Mouse (Mus musculus): ENCODE data around the gene Ankrd11. TPM values are rescaled to one million over a fixed set of nuclear protein-coding genes. Genes with fewer than 3 reads are reported as not detected.

The Ankrd11 gene
- polyA plus RNA-seq, 1 experiment: 67.5 TPM

- H3K4me1 ChIP-seq (ENCODE audit: control insufficient read depth, insufficient read depth, low read length): no peaks in the 10 kb centered on the region
- TF ChIP-seq POLR2A (IDR thresholded peaks at IDR 0.05; ENCODE audit: borderline replicate concordance, extremely low read depth, low read depth, low read length) (no peak), CTCF (IDR thresholded peaks at IDR 0.05; ENCODE audit: insufficient read depth, low read length) (no peak)
- WGBS: 38% methylated on average over 6 of the region's 6 CpGs
- H3K4me3 ChIP-seq (replicated peaks; ENCODE audit: extremely low read depth, low read depth, low read length): no peak overlapping the region
- no peak for DNase-seq
Observed at GRCm38 (mm10) chr8:122873171-122873570, 168.9 kb downstream of the Ankrd11 start.

- WGBS: 78% methylated on average over 9 of the region's 9 CpGs
Observed at GRCm38 (mm10) chr8:122871663-122872062, 170.4 kb downstream of the Ankrd11 start.

GRCm38 (mm10) chr8:122870377-122870863 lies 171.7 kb downstream of the Ankrd11 start:
- Histone ChIP-seq H3K4me3 (replicated peaks; ENCODE audit: extremely low read depth, low read depth, low read length) (peak overlapping the region; percentile 61), H3K4me1 (ENCODE audit: control insufficient read depth, insufficient read depth, low read length) (no peaks in the 10 kb centered on the region)
- peak; percentile 67 for DNase-seq
- no peak for TF ChIP-seq CTCF (IDR thresholded peaks at IDR 0.05; ENCODE audit: insufficient read depth, low read length)
- 21% methylated on average over 31 of the region's 31 CpGs for WGBS

More at GRCm38 (mm10) chr8:122871663-122872062, 170.4 kb downstream of the Ankrd11 start:
- no peak overlapping the region for H3K4me3 ChIP-seq (replicated peaks; ENCODE audit: extremely low read depth, low read depth, low read length)
- DNase-seq: no peak
- TF ChIP-seq POLR2A (IDR thresholded peaks at IDR 0.05; ENCODE audit: borderline replicate concordance, extremely low read depth, low read depth, low read length): no peak
- no peak for TF ChIP-seq CTCF (IDR thresholded peaks at IDR 0.05; ENCODE audit: insufficient read depth, low read length)
- no peaks in the 10 kb centered on the region for H3K4me1 ChIP-seq (ENCODE audit: control insufficient read depth, insufficient read depth, low read length)

GRCm38 (mm10) chr8:122867982-122868381 lies 174.1 kb downstream of the Ankrd11 start:
- 87% methylated on average over 6 of the region's 6 CpGs for WGBS
- no peak overlapping the region for H3K4me3 ChIP-seq (replicated peaks; ENCODE audit: extremely low read depth, low read depth, low read length)
- no peaks in the 10 kb centered on the region for H3K4me1 ChIP-seq (ENCODE audit: control insufficient read depth, insufficient read depth, low read length)
- TF ChIP-seq CTCF (IDR thresholded peaks at IDR 0.05; ENCODE audit: insufficient read depth, low read length): no peak
- TF ChIP-seq POLR2A (IDR thresholded peaks at IDR 0.05; ENCODE audit: borderline replicate concordance, extremely low read depth, low read depth, low read length): no peak
- no peak for DNase-seq

- Histone ChIP-seq H3K4me1 (ENCODE audit: control insufficient read depth, insufficient read depth, low read length) (no peaks in the 10 kb centered on the region), H3K4me3 (replicated peaks; ENCODE audit: extremely low read depth, low read depth, low read length) (no peak overlapping the region)
- TF ChIP-seq CTCF (IDR thresholded peaks at IDR 0.05; ENCODE audit: insufficient read depth, low read length): no peak
- TF ChIP-seq POLR2A (IDR thresholded peaks at IDR 0.05; ENCODE audit: borderline replicate concordance, extremely low read depth, low read depth, low read length): no peak
- 73% methylated on average over 8 of the region's 8 CpGs for WGBS
- no peak for DNase-seq
Observed at GRCm38 (mm10) chr8:122866231-122866630, 175.8 kb downstream of the Ankrd11 start.

- no peak overlapping the region for H3K4me3 ChIP-seq (replicated peaks; ENCODE audit: extremely low read depth, low read depth, low read length)
- 61% methylated on average over 10 of the region's 10 CpGs for WGBS
- no peaks in the 10 kb centered on the region for H3K4me1 ChIP-seq (ENCODE audit: control insufficient read depth, insufficient read depth, low read length)
- TF ChIP-seq CTCF (IDR thresholded peaks at IDR 0.05; ENCODE audit: insufficient read depth, low read length): 0 out of 2 replicates have a peak, but pooled peaks have one; percentile 17
- no peak for TF ChIP-seq POLR2A (IDR thresholded peaks at IDR 0.05; ENCODE audit: borderline replicate concordance, extremely low read depth, low read depth, low read length)
- DNase-seq: no peak
Observed at GRCm38 (mm10) chr8:122865441-122865840, 176.6 kb downstream of the Ankrd11 start.

GRCm38 (mm10) chr8:122864719-122865129 lies 177.4 kb downstream of the Ankrd11 start:
- no peaks in the 10 kb centered on the region for H3K4me1 ChIP-seq (ENCODE audit: control insufficient read depth, insufficient read depth, low read length)
- DNase-seq: no peak
- no peak overlapping the region for H3K4me3 ChIP-seq (replicated peaks; ENCODE audit: extremely low read depth, low read depth, low read length)
- 57% methylated on average over 26 of the region's 26 CpGs for WGBS
- no peak for TF ChIP-seq CTCF (IDR thresholded peaks at IDR 0.05; ENCODE audit: insufficient read depth, low read length)

- 62% methylated on average over 13 of the region's 13 CpGs for WGBS
Observed at GRCm38 (mm10) chr8:122859843-122860242, 182.2 kb downstream of the Ankrd11 start.

GRCm38 (mm10) chr8:122856288-122856687 lies 185.8 kb downstream of the Ankrd11 start:
- 77% methylated on average over 8 of the region's 8 CpGs for WGBS
- TF ChIP-seq POLR2A (IDR thresholded peaks at IDR 0.05; ENCODE audit: borderline replicate concordance, extremely low read depth, low read depth, low read length) (no peak), CTCF (IDR thresholded peaks at IDR 0.05; ENCODE audit: insufficient read depth, low read length) (no peak)

More at GRCm38 (mm10) chr8:122859843-122860242, 182.2 kb downstream of the Ankrd11 start:
- no peak for TF ChIP-seq POLR2A (IDR thresholded peaks at IDR 0.05; ENCODE audit: borderline replicate concordance, extremely low read depth, low read depth, low read length)
- no peak for TF ChIP-seq CTCF (IDR thresholded peaks at IDR 0.05; ENCODE audit: insufficient read depth, low read length)
- DNase-seq: no peak
- H3K4me1 ChIP-seq (ENCODE audit: control insufficient read depth, insufficient read depth, low read length): no peaks in the 10 kb centered on the region
- no peak overlapping the region for H3K4me3 ChIP-seq (replicated peaks; ENCODE audit: extremely low read depth, low read depth, low read length)

GRCm38 (mm10) chr8:122855123-122855522 lies 187.0 kb downstream of the Ankrd11 start:
- Histone ChIP-seq H3K4me1 (ENCODE audit: control insufficient read depth, insufficient read depth, low read length) (no peaks in the 10 kb centered on the region), H3K4me3 (replicated peaks; ENCODE audit: extremely low read depth, low read depth, low read length) (no peak overlapping the region)
- 71% methylated on average over 4 of the region's 4 CpGs for WGBS
- TF ChIP-seq POLR2A (IDR thresholded peaks at IDR 0.05; ENCODE audit: borderline replicate concordance, extremely low read depth, low read depth, low read length): no peak
- TF ChIP-seq CTCF (IDR thresholded peaks at IDR 0.05; ENCODE audit: insufficient read depth, low read length): no peak
- DNase-seq: no peak

More at GRCm38 (mm10) chr8:122856288-122856687, 185.8 kb downstream of the Ankrd11 start:
- Histone ChIP-seq H3K4me1 (ENCODE audit: control insufficient read depth, insufficient read depth, low read length) (no peaks in the 10 kb centered on the region), H3K4me3 (replicated peaks; ENCODE audit: extremely low read depth, low read depth, low read length) (no peak overlapping the region)
- no peak for DNase-seq
